Mouse (Mus musculus) CD4-positive helper T cell, adult 2 months (primary cell): ENCODE data around the gene Car11.
"Not testable (repeated sequence)": the region's sequence is repeated elsewhere in the genome, so short reads cannot be mapped to it uniquely, and the experiment has no call there.

Experiments used
- DNase-seq: peaks from one replicate; pipeline ENCODE4 v3.0.0-alpha.2; 2012; ENCODE audit warnings: low read depth, missing footprints, low spot score

Car11 gene

GRCm38 (mm10) chr7:45699523-45700141, at the start of gene Car11:
Gene Car11, plus strand, starts transcription at chr7:45699843.
- DNase-seq = no peak

GRCm38 (mm10) chr7:45650484-45650883, 49.2 kb upstream of the Car11 start:
- not testable (repeated sequence) for DNase-seq

GRCm38 (mm10) chr7:45654424-45655047, 45.1 kb upstream of the Car11 start:
- DNase-seq = no peak

DNA sequence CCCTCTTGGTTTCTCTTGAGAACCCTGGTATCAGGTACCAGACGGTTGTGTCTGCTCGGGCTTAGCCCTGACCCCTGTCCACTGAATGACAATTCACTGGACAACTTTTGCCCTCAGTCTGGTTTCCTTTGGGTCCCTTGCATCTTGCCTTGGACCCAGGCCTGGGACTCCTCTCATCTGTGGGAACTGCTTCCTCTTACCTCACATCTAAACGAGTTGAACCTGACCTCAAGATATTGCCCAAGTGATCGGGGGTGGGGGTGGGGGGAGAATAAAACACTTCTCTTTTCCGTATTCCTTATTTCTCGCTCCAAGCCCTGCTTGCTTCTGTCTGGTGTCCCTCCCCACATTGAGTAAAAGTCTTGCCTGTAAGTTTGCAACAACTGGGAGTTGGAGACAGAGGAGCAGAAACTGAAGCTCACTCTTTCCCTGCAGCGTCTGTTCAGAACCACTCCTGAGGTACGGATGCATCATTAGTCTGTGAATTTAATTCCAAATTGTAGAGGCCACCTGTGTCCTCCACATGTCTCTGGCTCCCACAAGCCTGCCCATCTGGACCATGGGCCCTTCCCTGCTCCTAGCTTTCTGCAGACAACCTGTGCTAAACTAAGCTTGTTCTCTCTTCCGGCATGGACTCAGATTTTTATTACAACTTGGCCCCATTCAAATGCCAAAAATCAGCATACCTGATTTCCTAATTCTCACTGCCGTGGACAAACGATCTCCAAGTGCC, 38.7 kb upstream of the Car11 start:
- DNase-seq = no peak

DNA sequence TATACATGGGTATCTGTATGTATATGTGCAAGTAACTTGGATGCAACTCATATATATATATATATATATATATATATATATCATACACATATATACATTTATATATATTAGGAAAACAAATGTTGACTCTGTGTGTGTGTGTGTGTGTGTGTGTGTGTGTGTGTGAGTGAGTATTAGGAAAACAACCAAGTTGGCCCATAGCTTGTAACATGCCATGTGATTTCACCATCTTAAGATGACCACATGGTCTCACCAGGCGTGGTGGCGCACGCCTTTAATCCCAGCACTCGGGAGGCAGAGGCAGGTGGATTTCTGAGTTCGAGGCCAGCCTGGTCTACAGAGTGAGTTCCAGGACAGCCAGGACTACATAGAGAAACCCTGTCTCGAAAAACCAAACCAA, 37.9 kb upstream of the Car11 start:
- DNase-seq = not testable (repeated sequence)

- DNase-seq = no peak
These were observed 34.1 kb upstream of the Car11 start for GRCm38 (mm10) chr7:45665303-45666138.

GRCm38 (mm10) chr7:45666161-45666560, 33.5 kb upstream of the Car11 start, which contains the start of gene Fut2:
Gene Fut2, minus strand, starts transcription at chr7:45666394.
- DNase-seq = no peak

- DNase-seq = no peak
These were observed 31.9 kb upstream of the Car11 start for GRCm38 (mm10) chr7:45667761-45668160.

DNA sequence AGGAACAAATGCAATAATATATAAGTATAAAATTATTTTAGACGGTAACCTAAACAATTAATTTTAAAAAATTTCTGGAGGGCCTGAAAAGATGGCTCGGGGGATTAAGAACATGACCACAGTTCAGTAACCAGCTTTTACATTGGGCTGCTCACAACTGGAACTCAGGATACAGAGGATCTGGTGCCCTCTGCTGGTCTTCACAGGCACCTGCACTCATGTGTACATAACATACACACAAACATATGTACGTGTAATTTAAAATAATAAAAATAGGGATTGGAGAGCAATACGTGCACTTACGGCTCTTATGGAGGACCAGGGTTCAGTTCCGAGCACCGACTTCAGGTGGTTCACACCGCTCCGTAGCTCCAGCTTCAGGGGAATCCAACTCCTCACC, 30.7 kb upstream of the Car11 start:
- DNase-seq = no peak

- DNase-seq = no peak
These were observed 21.9 kb upstream of the Car11 start for GRCm38 (mm10) chr7:45677627-45678295.

GRCm38 (mm10) chr7:45678513-45678912, 21.1 kb upstream of the Car11 start:
- DNase-seq = no peak

DNA sequence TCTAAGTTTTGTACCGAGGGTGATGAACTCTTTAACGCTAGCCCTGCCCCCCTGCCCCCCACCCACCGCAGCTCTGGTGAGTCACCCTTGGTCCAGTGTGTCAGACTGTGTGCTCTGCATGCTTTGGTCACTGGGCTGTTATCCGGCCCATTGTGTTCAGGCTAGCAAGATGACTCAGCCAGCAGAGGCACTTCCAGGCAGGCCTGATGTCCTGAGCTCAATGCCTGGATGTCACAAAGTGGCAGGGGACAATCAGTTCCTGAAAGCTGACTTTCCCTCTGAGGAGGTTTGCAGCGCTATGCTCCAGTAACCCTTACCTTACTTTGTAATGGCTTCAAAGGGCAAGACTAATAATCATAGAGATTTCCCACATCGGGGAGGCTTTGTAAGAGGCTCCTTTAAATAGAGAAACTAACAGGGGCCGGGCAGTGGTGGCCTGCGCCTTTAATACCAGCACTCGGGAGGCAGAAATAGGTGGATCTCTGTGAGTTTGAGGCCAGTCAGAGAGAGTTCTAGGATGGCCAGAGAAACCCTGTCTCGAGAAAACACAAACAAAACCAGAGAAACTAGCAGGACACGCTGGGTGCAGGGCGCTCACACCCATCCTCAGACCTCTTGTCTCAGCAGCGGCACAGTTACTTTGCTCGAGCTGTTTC, 19.5 kb upstream of the Car11 start:
- DNase-seq = no peak

DNA sequence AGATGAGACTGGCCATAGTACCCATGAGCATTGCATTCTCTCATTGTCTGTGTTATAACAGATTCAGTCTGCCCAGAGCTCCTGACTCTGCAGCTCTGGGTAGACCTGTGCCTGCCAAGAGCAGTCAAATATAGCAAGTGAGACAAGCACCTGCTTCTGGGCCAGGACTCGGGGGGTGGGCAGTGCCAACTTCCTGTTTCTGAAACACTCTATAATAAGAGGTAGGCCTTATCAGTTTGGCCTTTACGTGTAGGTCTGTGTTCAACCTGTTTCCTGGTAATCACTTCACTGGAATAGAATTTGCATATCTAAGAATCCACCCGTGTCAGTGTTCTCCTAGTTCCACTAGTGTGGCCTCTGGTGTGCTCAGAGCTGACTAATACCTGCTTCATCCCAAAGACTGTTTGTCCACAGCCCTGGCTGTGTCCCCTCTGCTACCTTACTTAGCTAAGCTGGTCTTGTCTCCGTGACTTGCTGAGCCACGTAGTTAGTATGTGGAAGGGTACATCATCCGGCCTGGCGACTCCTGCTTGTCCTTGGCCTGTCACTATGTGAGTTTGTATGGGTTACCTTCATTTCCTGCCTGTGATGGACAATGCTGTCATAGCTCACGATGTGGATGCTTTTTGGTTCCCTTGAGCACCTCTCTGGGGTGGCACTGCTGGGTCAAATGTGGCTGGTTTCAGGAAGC, 18.5 kb upstream of the Car11 start:
- DNase-seq = no peak

GRCm38 (mm10) chr7:45682144-45683126, 17.2 kb upstream of the Car11 start:
- peak; percentile 82 for DNase-seq

DNA sequence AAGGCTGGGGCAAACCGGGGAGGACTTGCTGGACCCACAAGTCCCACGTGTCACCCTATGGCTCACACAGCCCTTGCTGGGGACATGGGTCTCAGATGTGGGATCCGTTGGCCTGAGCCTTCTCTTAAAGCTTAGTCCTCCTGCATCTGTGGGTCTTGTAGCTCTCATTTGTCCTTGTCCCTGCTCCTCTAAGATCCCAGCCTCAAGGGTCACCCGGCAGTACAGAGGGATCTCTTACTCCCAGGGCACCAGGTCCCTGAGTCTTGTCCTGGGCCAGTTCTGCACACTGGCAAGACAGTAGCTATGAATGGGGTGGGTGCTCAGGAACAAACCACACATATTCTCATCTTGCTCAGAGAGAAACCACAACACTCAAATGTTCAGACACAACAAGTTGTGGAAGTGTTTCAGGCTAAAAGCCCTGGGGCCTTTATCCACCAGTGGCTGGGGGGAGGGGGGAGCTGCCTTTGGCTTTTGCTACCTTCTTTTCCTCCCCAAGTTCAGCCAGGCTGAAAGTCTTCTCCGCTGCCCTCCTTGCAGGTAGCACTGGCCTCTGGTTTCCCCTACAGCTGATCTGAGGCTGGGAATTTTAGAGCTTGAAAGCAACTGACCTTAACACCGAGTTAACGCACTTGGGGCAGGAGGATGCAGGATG, 16.1 kb upstream of the Car11 start, which contains the start of gene Ntn5:
TSS of gene Ntn5 (plus strand) at position 627 of the 655 bp plus-strand sequence.
- peak; percentile 41 for DNase-seq

DNA sequence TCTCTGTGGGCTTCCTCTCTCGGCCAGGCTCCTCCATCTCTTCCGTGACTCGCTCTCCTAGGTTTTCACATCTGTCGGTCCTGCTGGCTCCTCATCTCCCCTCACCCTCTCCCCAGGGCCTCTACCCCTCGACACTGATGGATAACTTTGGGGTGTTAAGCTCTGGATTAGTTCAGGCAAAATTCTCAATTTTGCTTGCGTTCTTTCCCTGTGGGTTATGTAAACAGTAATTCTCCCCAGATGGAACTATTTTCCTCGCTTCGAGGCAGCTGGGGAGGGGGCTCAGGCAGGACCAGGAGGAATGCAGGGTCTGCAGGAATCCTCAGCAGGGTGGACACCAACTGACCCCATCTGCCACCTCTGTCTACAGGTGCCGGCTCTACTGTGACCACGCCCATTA, 13.8 kb upstream of the Car11 start:
- DNase-seq = no peak

GRCm38 (mm10) chr7:45686841-45687240, 12.8 kb upstream of the Car11 start:
- peak; percentile 40 for DNase-seq

DNA sequence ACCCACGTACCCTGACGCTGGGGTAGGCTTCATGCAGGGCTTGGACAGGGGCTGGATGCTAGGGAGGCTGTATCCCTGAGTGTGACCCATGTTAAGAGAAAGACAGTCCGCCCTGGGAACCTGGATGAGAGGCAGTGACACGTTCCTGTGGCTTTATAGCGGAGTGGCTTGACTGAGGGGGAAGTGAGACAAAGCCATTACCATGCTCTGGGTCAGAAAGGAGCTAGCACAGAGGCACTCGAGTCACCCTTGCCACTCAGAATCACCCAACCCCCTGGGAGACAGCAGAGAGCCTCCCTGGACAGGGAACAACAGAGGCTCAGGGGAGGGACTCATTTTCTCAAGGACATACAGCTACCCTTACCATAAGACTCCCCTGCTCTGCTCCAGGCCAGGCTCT, 10.5 kb upstream of the Car11 start:
- no peak for DNase-seq
